Mouse (Mus musculus) cerebellum, postnatal 14 days (tissue): ENCODE results near the gene Olfr583.

Experiments used
- DNase-seq, 2 experiments: peaks; one replicate each; pipeline ENCODE4 v3.0.0; 2021; ENCODE audit warnings: mixed read lengths in 2 of 2

The Olfr583 gene

GRCm38 (mm10) chr7:103051000-103051399 lies at the start of gene Olfr583:
Gene Olfr583 (plus strand): TSS chr7:103051300.
- no peak for DNase-seq

- no peak for DNase-seq
These were observed 13.4 kb upstream of the Olfr583 start, which contains the start of gene Olfr582 for GRCm38 (mm10) chr7:103037724-103038123. Gene Olfr582 (plus strand): TSS chr7:103038024.

DNA sequence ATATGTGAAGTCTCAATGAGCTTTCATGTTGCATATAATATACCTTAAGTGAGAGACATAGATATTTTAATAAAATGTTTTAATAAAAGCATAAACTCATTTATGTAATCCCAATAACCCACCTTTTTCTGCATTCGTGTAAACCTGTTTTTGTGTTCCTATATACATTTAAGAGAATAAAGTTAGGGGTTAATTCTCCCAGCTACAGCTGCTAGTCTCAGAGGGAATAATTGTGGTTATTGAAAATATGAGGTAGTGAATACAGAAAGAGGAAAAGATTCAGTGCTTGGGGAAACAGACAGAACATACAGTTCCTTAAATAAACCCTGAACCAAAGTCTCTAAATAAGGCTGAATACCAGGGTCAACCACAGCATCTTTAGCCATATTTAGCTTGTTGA lies 30.5 kb downstream of the Olfr583 start, which contains the start of gene Olfr584:
Gene Olfr584, plus strand, starts transcription at position 301 of the 400 bp plus-strand sequence.
- DNase-seq = no peak

DNA sequence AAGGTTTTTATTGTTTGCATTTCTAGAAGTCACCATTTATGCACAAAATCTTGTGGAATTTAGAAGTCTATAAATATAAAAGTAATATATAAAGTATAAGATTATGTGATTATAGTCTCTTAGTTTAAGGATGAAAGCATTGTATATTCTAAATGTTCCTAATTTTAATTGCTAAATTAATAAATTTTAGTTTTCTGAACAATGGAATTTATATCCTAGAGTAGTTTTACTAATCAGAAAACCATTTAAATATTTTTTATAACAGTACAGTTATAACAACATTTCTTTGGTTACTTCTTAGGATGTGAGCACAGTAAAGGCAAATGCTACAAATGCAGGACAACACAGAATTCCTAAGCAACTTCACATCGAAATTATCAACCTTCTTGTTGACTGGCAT lies 46.3 kb downstream of the Olfr583 start, which contains the start of gene Olfr585:
Gene Olfr585, plus strand, starts transcription at position 301 of the 400 bp plus-strand sequence.
- no peak for DNase-seq
